In genomic region chr5:114573920-114574628, GRCm38 (mm10) we compare ENCODE assay signal across 11 mouse cellular contexts. TPM values are rescaled to one million over a fixed set of nuclear protein-coding genes. Genes with fewer than 3 reads are reported as not detected.
DNase-seq lines count a peak whose midpoint lies in the region; ATAC-seq lines count a peak whose summit lies in the region.
"Had no signal": no experiment of that assay in that cellular context is flagged by ENCODE, and none has a peak within 500 bp of the region (broad histone marks: within the 10 kb centered on the region; RNA-seq: fewer than 3 reads in every experiment).

No protein-coding gene starts in this region.

- H3K4me1 ChIP-seq in liver, embryonic 15.5 days (replicated peaks), result peaks cover 41% of the 10 kb centered on the region
- peaks cover 28% of the 10 kb centered on the region for H3K4me1 ChIP-seq in liver, embryonic 12.5 days
- H3K4me1 ChIP-seq in embryonic facial prominence, embryonic 10.5 days, result peaks cover 96% of the 10 kb centered on the region
- peaks cover 93% of the 10 kb centered on the region for H3K4me1 ChIP-seq in hindbrain, embryonic 15.5 days (replicated peaks)
- H3K4me1 ChIP-seq in midbrain, embryonic 13.5 days (replicated peaks), result peaks cover 98% of the 10 kb centered on the region

- DNase-seq in embryonic facial prominence, embryonic 10.5 days (ENCODE audit: low spot score), result no peak
- DNase-seq in right cerebral cortex, postnatal 36 days (ENCODE audit: low spot score in 2 of 2), result no peak
- DNase-seq in frontal cortex, postnatal 14 days (ENCODE audit: low spot score in 2 of 2), result no peak
- DNase-seq in frontal cortex, adult 2 months (ENCODE audit: extremely low spot score in 1 of 2, low spot score in 1 of 2), result no peak
- DNase-seq: cerebellum, postnatal 36 days had no signal

- no peaks in the 10 kb centered on the region for H3K36me3 ChIP-seq in liver, embryonic 15.5 days (replicated peaks)
- no peaks in the 10 kb centered on the region for H3K36me3 ChIP-seq in liver, embryonic 12.5 days
- H3K36me3 ChIP-seq in embryonic facial prominence, embryonic 10.5 days (replicated peaks), result no peaks in the 10 kb centered on the region
- H3K36me3 ChIP-seq in hindbrain, embryonic 15.5 days, result no peaks in the 10 kb centered on the region
- H3K36me3 ChIP-seq in midbrain, embryonic 13.5 days, result no peaks in the 10 kb centered on the region

- no peaks in the 10 kb centered on the region for H3K9me3 ChIP-seq in liver, embryonic 15.5 days (replicated peaks)
- no peaks in the 10 kb centered on the region for H3K9me3 ChIP-seq in liver, embryonic 12.5 days (replicated peaks)
- no peaks in the 10 kb centered on the region for H3K9me3 ChIP-seq in embryonic facial prominence, embryonic 10.5 days
- H3K9me3 ChIP-seq in hindbrain, embryonic 15.5 days, result no peaks in the 10 kb centered on the region
- no peaks in the 10 kb centered on the region for H3K9me3 ChIP-seq in midbrain, embryonic 13.5 days

- no peak overlapping the region for H3K4me3 ChIP-seq in liver, embryonic 15.5 days (replicated peaks)
- no peak overlapping the region for H3K4me3 ChIP-seq in liver, embryonic 12.5 days
- H3K4me3 ChIP-seq in embryonic facial prominence, embryonic 10.5 days, result peak overlapping the region; percentile 13; the same call in 1 of the 2 replicates
- H3K4me3 ChIP-seq in hindbrain, embryonic 15.5 days, result no peak overlapping the region
- no peak overlapping the region for H3K4me3 ChIP-seq in midbrain, embryonic 13.5 days (replicated peaks)
- H3K4me3 ChIP-seq: layer of hippocampus, adult 2 months had no signal

- H3K27ac ChIP-seq in liver, embryonic 15.5 days (replicated peaks), result no peak overlapping the region; the same call in 1 of the 2 replicates
- no peak overlapping the region for H3K27ac ChIP-seq in liver, embryonic 12.5 days
- H3K27ac ChIP-seq in embryonic facial prominence, embryonic 10.5 days (replicated peaks), result no peak overlapping the region
- H3K27ac ChIP-seq in hindbrain, embryonic 15.5 days (replicated peaks), result no peak overlapping the region
- peak overlapping the region; percentile 70; the same call in 1 of the 2 replicates for H3K27ac ChIP-seq in midbrain, embryonic 13.5 days
- H3K27ac ChIP-seq: layer of hippocampus, adult 2 months; liver, embryonic 14.5 days had no signal

- 54% methylated on average over 12 of the region's 12 CpGs for WGBS in liver, embryonic 15.5 days (ENCODE audit: insufficient replicate concordance)
- 56% methylated on average over 12 of the region's 12 CpGs for WGBS in liver, embryonic 12.5 days (ENCODE audit: insufficient replicate concordance)
- 70% methylated on average over 12 of the region's 12 CpGs for WGBS in embryonic facial prominence, embryonic 10.5 days
- 64% methylated on average over 12 of the region's 12 CpGs for WGBS in hindbrain, embryonic 15.5 days
- WGBS in midbrain, embryonic 13.5 days, result 73% methylated on average over 12 of the region's 12 CpGs

- ATAC-seq in liver, embryonic 15.5 days (ENCODE audit: insufficient read depth), result no peak
- ATAC-seq in liver, embryonic 12.5 days, result no peak
- ATAC-seq in hindbrain, embryonic 15.5 days (ENCODE audit: low FRiP score, low read depth), result no peak
- no peak for ATAC-seq in midbrain, embryonic 13.5 days

- peak overlapping the region; percentile 1; the same call in 1 of the 2 replicates for H3K4me2 ChIP-seq in liver, embryonic 15.5 days
- H3K4me2 ChIP-seq in liver, embryonic 12.5 days, result no peak overlapping the region
- peak overlapping the region; percentile 40 for H3K4me2 ChIP-seq in hindbrain, embryonic 15.5 days
- peak overlapping the region; percentile 36 for H3K4me2 ChIP-seq in midbrain, embryonic 13.5 days (replicated peaks)

- peaks cover 57% of the 10 kb centered on the region for H3K27me3 ChIP-seq in liver, embryonic 15.5 days
- H3K27me3 ChIP-seq in liver, embryonic 12.5 days (replicated peaks), result peaks cover 63% of the 10 kb centered on the region
- peaks cover 67% of the 10 kb centered on the region for H3K27me3 ChIP-seq in embryonic facial prominence, embryonic 10.5 days (replicated peaks; ENCODE audit: low read depth, poor library complexity, severe bottlenecking)
- H3K27me3 ChIP-seq in hindbrain, embryonic 15.5 days, result no peaks in the 10 kb centered on the region
- peaks cover 7% of the 10 kb centered on the region for H3K27me3 ChIP-seq in midbrain, embryonic 13.5 days

- H3K9ac ChIP-seq in liver, embryonic 15.5 days, result no peak overlapping the region
- H3K9ac ChIP-seq in liver, embryonic 12.5 days, result no peak overlapping the region
- no peak overlapping the region for H3K9ac ChIP-seq in hindbrain, embryonic 15.5 days
- H3K9ac ChIP-seq in midbrain, embryonic 13.5 days (replicated peaks), result peak overlapping the region; percentile 56; the same call in 1 of the 2 replicates
- H3K9ac ChIP-seq: liver, embryonic 14.5 days had no signal

RNA-seq across cellular contexts. Expression of gene Fam222a, which starts 6.3 kb away (rescaled TPM):
- polyA plus RNA-seq in liver, embryonic 15.5 days (2015; fragmentation: Nextera tagmentation; extraction: Ambion mirVana), result 0.50 and 0.73 TPM in 2 replicates
- 1.3 and 1.4 TPM in 2 replicates for polyA plus RNA-seq in liver, embryonic 12.5 days (2016; fragmentation: Nextera tagmentation; extraction: Ambion mirVana)
- 2.3 and 3.8 TPM in 2 replicates for polyA plus RNA-seq in embryonic facial prominence, embryonic 10.5 days (2016; fragmentation: Nextera tagmentation; extraction: Ambion mirVana)
- 6.6 and 8.3 TPM in 2 replicates for polyA plus RNA-seq in hindbrain, embryonic 15.5 days (2015; fragmentation: Nextera tagmentation; extraction: Ambion mirVana)
- polyA plus RNA-seq in midbrain, embryonic 13.5 days (2015; fragmentation: Nextera tagmentation; extraction: Ambion mirVana), result 5.1 and 6.1 TPM in 2 replicates
- 8.3 and 10.6 TPM in 2 replicates for polyA plus RNA-seq in frontal cortex, adult 2 months (2012; rRNA removed)
